Mouse (Mus musculus) kidney, postnatal 0 days (tissue): ENCODE results near the gene Slc5a1. TPM values are rescaled to one million over a fixed set of nuclear protein-coding genes. Genes with fewer than 3 reads are reported as not detected.
A peak's percentile ranks its signal among the peaks of the same experiment; 100 is the strongest.

Experiments
- ATAC-seq: fragments of 200-750 bp; cut with Nextera tagmentation; replicated peaks from 2 replicates; pipeline ENCODE4 v1.8.0; 2017; ENCODE audit warnings: low read depth, moderate number of reproducible peaks, moderate TSS enrichment, moderate library complexity; ENCODE audit not compliant: low FRiP score
- DNase-seq: peaks from one replicate; pipeline ENCODE4 v3.0.0-alpha.2; 2016; ENCODE audit warnings: low spot score
- H3K27ac ChIP-seq: fragments of 300-500 bp; sonication (generic); 2 replicates; pipeline ENCODE4 v1.5.1; 2014; ENCODE audit warnings: mild to moderate bottlenecking
- H3K27me3 ChIP-seq: fragments of 300-500 bp; sonication (generic); 2 replicates; pipeline ENCODE4 v1.6.1; 2014; ENCODE audit warnings: low read length, mixed read lengths; ENCODE audit not compliant: insufficient read depth
- H3K36me3 ChIP-seq: fragments of 300-500 bp; sonication (generic); 2 replicates; pipeline ENCODE4 v1.6.1; 2014; ENCODE audit warnings: low read length, mixed read lengths; ENCODE audit not compliant: insufficient read depth
- H3K4me1 ChIP-seq: fragments of 300-500 bp; sonication (generic); replicated peaks from 2 replicates; pipeline ENCODE4 v1.6.1; 2014; ENCODE audit warnings: antibody characterized with exemption, low read length, mixed read lengths; ENCODE audit not compliant: insufficient read depth
- H3K4me2 ChIP-seq: fragments of 300-500 bp; sonication (generic); 2 replicates; pipeline ENCODE4 v1.6.1; 2014; ENCODE audit warnings: mild to moderate bottlenecking, low read length, moderate library complexity, mixed read lengths
- H3K4me3 ChIP-seq: fragments of 300-500 bp; sonication (generic); replicated peaks from 2 replicates; pipeline ENCODE4 v1.5.1; 2014; ENCODE audit warnings: low read depth, low read length
- H3K9ac ChIP-seq: fragments of 300-500 bp; sonication (generic); 2 replicates; pipeline ENCODE4 v1.6.1; 2014; ENCODE audit warnings: low read depth, low read length
- H3K9me3 ChIP-seq: fragments of 300-500 bp; sonication (generic); replicated peaks from 2 replicates; pipeline ENCODE4 v1.6.1; 2016; ENCODE audit warnings: low read length, inconsistent platforms, mixed read lengths
- CTCF ChIP-seq: IDR thresholded peaks from 2 replicates; pipeline ENCODE4 v1.5.1; 2016; ENCODE audit warnings: antibody characterized with exemption, low read depth, mild to moderate bottlenecking, moderate library complexity
- WGBS: fragments of 180-500 bp; shearing (Covaris S2); extraction: QIAGEN DNeasy Blood & Tissue Kit; methylation state at CpG from one replicate; pipeline ENCODE4 v1.1.7; 2014; 5-methylcytosine and 5-hydroxymethylcytosine counted together
- polyA plus RNA-seq: library from polyadenylated mRNA; unstranded; fragments of >200 nt; fragmentation: Nextera tagmentation; extraction: Ambion mirVana; gene quantifications from 2 replicates; pipeline ENCODE4 v1.2.1, GENCODE M21; 2015

Slc5a1 gene
- polyA plus RNA-seq, 1 experiment from 2014 or later: 21.2 TPM

DNA sequence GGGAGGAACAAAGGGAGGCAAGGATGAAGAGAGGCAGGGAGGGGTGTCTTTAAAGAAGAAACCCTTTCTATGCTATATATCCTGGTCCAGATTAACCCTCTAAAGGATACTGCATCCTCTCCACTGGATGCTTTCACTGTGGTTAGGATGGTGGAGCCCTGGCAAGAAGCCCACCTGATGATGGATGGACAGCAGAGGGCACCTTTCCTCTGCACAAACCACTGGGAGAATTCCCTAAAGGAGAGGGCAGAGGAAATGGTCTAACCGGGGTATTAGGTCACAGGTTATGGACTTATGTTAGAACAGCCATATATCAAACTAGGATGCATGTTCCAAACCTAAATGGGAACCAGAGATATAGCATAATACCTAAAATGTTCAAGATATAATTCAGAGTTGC lies 96.1 kb downstream of the Slc5a1 start:
- no peaks in the 10 kb centered on the region for H3K36me3 ChIP-seq
- no peak for ATAC-seq
- H3K4me2 ChIP-seq: no peak overlapping the region
- no peak overlapping the region for H3K27ac ChIP-seq
- no peaks in the 10 kb centered on the region for H3K9me3 ChIP-seq
- no peak overlapping the region for H3K9ac ChIP-seq
- WGBS: 11% methylated on average over 1 of the region's 1 CpGs
- no peak for DNase-seq
- no peak overlapping the region for H3K4me3 ChIP-seq
- no peaks in the 10 kb centered on the region for H3K27me3 ChIP-seq
- TF ChIP-seq CTCF: peak; percentile 16; the same call in 1 of the 2 replicates
- H3K4me1 ChIP-seq: no peaks in the 10 kb centered on the region

GRCm38 (mm10) chr5:33201697-33202096 lies 97.7 kb downstream of the Slc5a1 start:
- WGBS: 57% methylated on average over 13 of the region's 13 CpGs
- Histone ChIP-seq H3K9ac (no peak overlapping the region), H3K4me1 (no peaks in the 10 kb centered on the region), H3K4me3 (no peak overlapping the region), H3K9me3 (no peaks in the 10 kb centered on the region), H3K27me3 (no peaks in the 10 kb centered on the region), H3K4me2 (no peak overlapping the region), H3K36me3 (no peaks in the 10 kb centered on the region), H3K27ac (no peak overlapping the region)
- DNase-seq (no peak), ATAC-seq (no peak)
- no peak for TF ChIP-seq CTCF

DNA sequence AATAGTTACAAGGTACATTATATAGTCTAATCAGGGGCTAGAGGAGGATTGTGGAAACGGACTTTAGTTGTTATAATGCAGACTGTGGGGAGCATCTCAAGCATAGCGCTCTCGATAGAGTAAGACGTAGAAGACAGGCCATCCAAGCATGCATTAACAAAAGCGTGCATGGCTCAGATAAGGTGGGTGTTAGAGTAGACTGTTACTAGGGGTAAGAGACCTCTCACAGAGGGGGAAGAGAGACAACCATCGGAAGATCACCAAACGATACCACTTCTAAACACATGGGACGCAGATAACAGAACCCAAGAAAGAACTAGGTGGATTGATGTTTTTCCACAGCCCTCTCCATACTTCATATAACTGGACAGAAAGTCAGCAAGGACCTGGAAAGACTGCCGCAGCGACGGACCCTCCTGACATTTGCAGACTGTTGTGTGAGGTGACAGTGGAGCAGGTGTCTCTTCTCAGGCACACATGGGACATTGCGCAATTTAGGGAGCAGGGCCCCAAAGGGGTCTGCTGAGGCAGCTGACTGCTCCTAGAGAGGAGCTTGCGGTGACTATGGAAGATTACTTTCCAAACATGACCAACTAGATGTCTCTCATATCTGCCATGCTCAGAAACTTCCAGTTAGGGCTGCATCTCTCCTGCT lies 98.6 kb downstream of the Slc5a1 start:
- no peaks in the 10 kb centered on the region for H3K9me3 ChIP-seq
- H3K27ac ChIP-seq: no peak overlapping the region
- no peaks in the 10 kb centered on the region for H3K36me3 ChIP-seq
- no peak overlapping the region for H3K4me3 ChIP-seq
- no peak for DNase-seq
- 68% methylated on average over 13 of the region's 13 CpGs for WGBS
- ATAC-seq: no peak
- H3K4me1 ChIP-seq: no peaks in the 10 kb centered on the region
- no peak overlapping the region for H3K9ac ChIP-seq
- no peak overlapping the region for H3K4me2 ChIP-seq
- H3K27me3 ChIP-seq: no peaks in the 10 kb centered on the region
- TF ChIP-seq CTCF: no peak

DNA sequence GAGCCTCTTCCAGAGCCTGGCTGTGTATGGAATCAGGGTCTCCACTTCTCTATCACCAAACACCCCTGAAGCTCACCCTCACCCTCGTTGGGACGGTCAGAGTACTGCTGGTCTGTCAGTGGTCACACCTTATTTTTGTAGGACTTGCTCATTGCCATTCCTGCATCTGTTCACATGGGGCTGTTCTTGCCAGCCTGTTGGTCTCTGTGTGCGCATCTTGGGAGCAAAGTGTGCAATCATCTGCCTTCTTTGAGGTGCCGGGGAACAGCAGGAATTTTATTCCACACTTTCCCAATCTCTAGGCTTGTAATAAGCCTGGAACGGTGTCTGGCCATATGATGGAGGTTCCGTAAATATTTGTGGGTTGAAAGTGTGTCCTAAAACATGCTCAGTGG lies 99.1 kb downstream of the Slc5a1 start:
- H3K27me3 ChIP-seq: no peaks in the 10 kb centered on the region
- H3K4me1 ChIP-seq: no peaks in the 10 kb centered on the region
- no peak overlapping the region for H3K9ac ChIP-seq
- no peak for TF ChIP-seq CTCF
- H3K4me2 ChIP-seq: no peak overlapping the region
- WGBS: 78% methylated on average over 6 of the region's 6 CpGs
- DNase-seq: no peak
- H3K9me3 ChIP-seq: no peaks in the 10 kb centered on the region
- no peaks in the 10 kb centered on the region for H3K36me3 ChIP-seq
- ATAC-seq: no peak
- H3K4me3 ChIP-seq: no peak overlapping the region
- no peak overlapping the region for H3K27ac ChIP-seq

- no peaks in the 10 kb centered on the region for H3K36me3 ChIP-seq
- TF ChIP-seq CTCF: peak; percentile 100
- H3K9ac ChIP-seq: no peak overlapping the region
- WGBS: 6% methylated on average over 9 of the region's 9 CpGs
- no peaks in the 10 kb centered on the region for H3K27me3 ChIP-seq
- H3K27ac ChIP-seq: no peak overlapping the region
- H3K4me3 ChIP-seq: no peak overlapping the region
- H3K4me2 ChIP-seq: peak overlapping the region; percentile 40
- DNase-seq: peak; percentile 96
- peak; percentile 65; the same call in 1 of the 2 replicates for ATAC-seq
- no peaks in the 10 kb centered on the region for H3K9me3 ChIP-seq
- H3K4me1 ChIP-seq: no peaks in the 10 kb centered on the region
Observed at GRCm38 (mm10) chr5:33203691-33204242, 99.7 kb downstream of the Slc5a1 start.

DNA sequence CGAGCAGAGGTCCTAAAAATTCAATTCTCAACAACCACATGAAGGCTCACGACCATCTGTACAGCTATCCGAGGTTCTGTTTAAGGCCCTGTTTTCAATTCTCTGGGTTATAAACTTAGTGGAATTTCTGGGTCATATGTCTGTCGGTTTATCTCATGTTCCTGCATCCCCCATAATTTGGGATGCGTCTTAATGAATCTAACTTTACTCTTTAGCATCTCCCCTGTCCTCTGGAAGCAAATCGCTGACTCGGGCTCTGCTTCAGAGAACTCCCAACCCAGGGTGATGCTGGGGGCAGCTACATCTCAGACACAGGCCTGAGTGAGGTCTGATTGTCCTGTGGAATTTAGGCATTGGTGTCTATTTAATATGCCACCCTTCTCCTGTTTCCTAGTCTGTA lies 100.3 kb downstream of the Slc5a1 start:
- Histone ChIP-seq H3K4me3 (no peak overlapping the region), H3K27me3 (no peaks in the 10 kb centered on the region), H3K9me3 (no peaks in the 10 kb centered on the region), H3K9ac (no peak overlapping the region), H3K4me1 (no peaks in the 10 kb centered on the region), H3K27ac (no peak overlapping the region), H3K36me3 (no peaks in the 10 kb centered on the region), H3K4me2 (peak overlapping the region; percentile 40; the same call in 1 of the 2 replicates)
- no peak for ATAC-seq
- TF ChIP-seq CTCF: no peak
- peak; percentile 53 for DNase-seq
- WGBS: 32% methylated on average over 7 of the region's 7 CpGs
